Mouse (Mus musculus) ES-Bruce4 (cell line): ENCODE measurements at regions not wholly inside any gene's neighbourhood (a gene's known extent, or its start where the extent isn't known, plus 50 kb on each side); places are given as distances from the start of the nearest gene placed in this dataset.

Experiments
- CTCF ChIP-seq: IDR thresholded peaks from one replicate; pipeline ENCODE4 v1.8.1; 2011; ENCODE audit warnings: low read depth, low read length
- EP300 ChIP-seq: IDR thresholded peaks from 2 replicates; pipeline ENCODE4 v1.6.1; 2011; ENCODE audit warnings: low read depth, low read length; ENCODE audit not compliant: insufficient read depth
- POLR2A ChIP-seq: IDR thresholded peaks from one replicate; pipeline ENCODE4 v1.8.1; 2011; ENCODE audit warnings: low read length; ENCODE audit not compliant: insufficient read depth

DNA sequence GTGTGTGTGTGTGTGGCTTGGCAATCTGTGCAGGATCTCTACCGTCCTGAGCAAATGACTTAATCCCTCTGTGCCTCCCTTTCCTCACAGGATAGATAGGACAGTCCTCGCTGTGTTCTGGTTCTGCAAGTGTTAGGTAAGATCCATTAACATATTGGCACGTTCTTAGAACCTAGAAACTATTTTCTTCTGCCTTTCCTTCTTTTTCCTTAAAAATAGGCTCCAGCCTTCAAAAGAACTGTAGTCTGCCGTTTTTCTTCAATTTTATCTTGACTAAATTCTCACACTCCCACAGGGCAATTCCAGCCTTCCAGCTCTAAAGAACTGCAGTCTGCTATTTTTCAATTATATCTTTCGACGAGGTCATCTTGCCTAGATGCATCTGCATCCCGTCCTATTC lies 227.6 kb upstream of the Clint1 start:
- no peak for TF ChIP-seq POLR2A
- TF ChIP-seq CTCF, result no peak
- no peak for TF ChIP-seq EP300
